Mouse (Mus musculus) lung, embryonic 14.5 days (tissue): ENCODE measurements around the gene Cops9. TPM values are rescaled to one million over a fixed set of nuclear protein-coding genes. Genes with fewer than 3 reads are reported as not detected.

ENCODE experiments used
- ATAC-seq: fragments of 200-750 bp; cut with Nextera tagmentation; 2 replicates; pipeline ENCODE4 v1.8.0; 2017; ENCODE audit warnings: mild to moderate bottlenecking, moderate TSS enrichment, moderate library complexity; ENCODE audit not compliant: insufficient read depth
- DNase-seq: peaks from one replicate; pipeline ENCODE4 v3.0.0-alpha.2; 2015
- H3K27ac ChIP-seq: fragments of 300-500 bp; sonication (generic); 2 replicates; pipeline ENCODE4 v1.5.1; 2014; ENCODE audit warnings: low read depth, mild to moderate bottlenecking, moderate library complexity
- H3K27me3 ChIP-seq: fragments of 300-500 bp; sonication (generic); 2 replicates; pipeline ENCODE4 v1.6.1; 2014; ENCODE audit warnings: low read length, control low read depth; ENCODE audit not compliant: insufficient read depth
- H3K36me3 ChIP-seq: fragments of 300-500 bp; sonication (generic); 2 replicates; pipeline ENCODE4 v1.6.1; 2014; ENCODE audit warnings: control low read depth; ENCODE audit not compliant: insufficient read depth
- H3K4me1 ChIP-seq: fragments of 300-500 bp; sonication (generic); 2 replicates; pipeline ENCODE4 v1.6.1; 2014; ENCODE audit warnings: antibody characterized with exemption, control low read depth; ENCODE audit not compliant: insufficient read depth
- H3K4me2 ChIP-seq: fragments of 300-500 bp; sonication (generic); 2 replicates; pipeline ENCODE4 v1.6.1; 2014; ENCODE audit warnings: mild to moderate bottlenecking
- H3K4me3 ChIP-seq: fragments of 300-500 bp; sonication (generic); 2 replicates; pipeline ENCODE4 v1.5.1; 2014; ENCODE audit warnings: low read depth, low read length
- H3K9ac ChIP-seq: fragments of 300-500 bp; sonication (generic); 2 replicates; pipeline ENCODE4 v1.6.1; 2014
- H3K9me3 ChIP-seq: fragments of 300-500 bp; sonication (generic); 2 replicates; pipeline ENCODE4 v1.6.1; 2016; ENCODE audit warnings: low read depth, low read length, control low read depth
- CTCF ChIP-seq: IDR thresholded peaks from 2 replicates; pipeline ENCODE4 v1.5.1; 2016; ENCODE audit warnings: antibody characterized with exemption, low read depth
- WGBS: fragments of 180-500 bp; shearing (Covaris S2); extraction: QIAGEN DNeasy Blood & Tissue Kit; methylation state at CpG from one replicate; pipeline ENCODE4 v1.1.7; 2014; 5-methylcytosine and 5-hydroxymethylcytosine counted together
- polyA plus RNA-seq: library from polyadenylated mRNA; unstranded; fragments of >200 nt; fragmentation: Nextera tagmentation; extraction: Ambion mirVana; gene quantifications from 2 replicates; pipeline ENCODE4 v1.2.1, GENCODE M21; 2014

Cops9 gene
- polyA plus RNA-seq, 1 experiment from 2014 or later: 391 TPM

DNA sequence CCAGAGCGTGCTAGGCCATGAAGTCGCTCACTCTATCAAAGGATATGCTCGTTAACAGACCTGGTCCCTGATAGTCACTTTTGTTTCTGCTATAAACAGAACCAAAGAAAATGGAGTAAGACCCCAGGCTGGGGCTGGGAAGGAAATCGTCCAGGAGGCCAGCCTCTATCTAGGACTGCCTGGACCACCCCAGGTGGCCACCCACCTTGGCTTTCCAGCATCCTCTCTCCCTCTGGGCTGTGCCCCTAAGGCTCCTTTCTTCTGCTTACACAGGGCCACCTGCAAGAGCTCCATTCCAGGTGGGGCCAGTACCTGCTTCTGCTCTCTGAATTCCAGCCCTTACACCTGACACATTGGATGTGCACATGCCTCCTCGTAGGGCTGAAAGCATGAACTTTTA, 9.6 kb downstream of the Cops9 start:
- no peak for TF ChIP-seq CTCF
- Histone ChIP-seq H3K9ac (no peak overlapping the region), H3K4me3 (no peak overlapping the region), H3K4me2 (no peak overlapping the region), H3K27me3 (no peaks in the 10 kb centered on the region), H3K36me3 (peaks cover 16% of the 10 kb centered on the region), H3K9me3 (no peaks in the 10 kb centered on the region), H3K27ac (no peak overlapping the region), H3K4me1 (no peaks in the 10 kb centered on the region)
- WGBS: 73% methylated on average over 5 of the region's 5 CpGs
- ATAC-seq: no peak
- DNase-seq: no peak

DNA sequence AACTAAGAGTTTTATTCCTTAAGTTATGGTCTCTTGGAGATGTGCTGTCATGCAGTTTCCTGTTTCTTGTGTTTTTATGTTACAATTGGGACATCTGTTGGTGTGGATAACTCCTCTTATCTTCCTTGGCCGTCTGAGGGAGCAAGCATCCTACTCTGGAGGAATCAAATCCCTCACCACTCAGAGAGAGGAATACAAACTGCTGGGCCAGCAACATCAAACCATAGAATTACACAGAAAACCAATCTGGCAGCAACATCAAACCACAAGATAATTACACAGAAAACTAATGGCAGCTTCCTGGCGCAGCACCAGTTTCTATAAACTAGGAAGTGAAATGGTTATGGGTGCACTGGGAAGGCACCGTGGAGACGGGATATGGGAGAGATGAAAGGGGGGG, 13.6 kb downstream of the Cops9 start:
- Histone ChIP-seq H3K27me3 (no peaks in the 10 kb centered on the region), H3K4me3 (no peak overlapping the region), H3K9ac (no peak overlapping the region; the same call in 1 of the 2 replicates), H3K9me3 (no peaks in the 10 kb centered on the region), H3K36me3 (no peaks in the 10 kb centered on the region), H3K27ac (no peak overlapping the region), H3K4me2 (no peak overlapping the region), H3K4me1 (no peaks in the 10 kb centered on the region)
- WGBS: 41% methylated on average over 4 of the region's 4 CpGs
- 0 out of 2 replicates have a peak, but pooled peaks have one; percentile 60 for ATAC-seq
- peak; percentile 71 for DNase-seq
- no peak for TF ChIP-seq CTCF

GRCm38 (mm10) chr1:92618360-92618759, 23.4 kb downstream of the Cops9 start:
- no peak for TF ChIP-seq CTCF
- ATAC-seq: no peak
- no peaks in the 10 kb centered on the region for H3K9me3 ChIP-seq
- no peak overlapping the region for H3K4me2 ChIP-seq
- no peak for DNase-seq
- H3K27me3 ChIP-seq: no peaks in the 10 kb centered on the region
- H3K27ac ChIP-seq: no peak overlapping the region
- no peak overlapping the region for H3K9ac ChIP-seq
- no peaks in the 10 kb centered on the region for H3K36me3 ChIP-seq
- no peak overlapping the region for H3K4me3 ChIP-seq
- H3K4me1 ChIP-seq: no peaks in the 10 kb centered on the region
- WGBS: 36% methylated on average over 4 of the region's 4 CpGs

- TF ChIP-seq CTCF: no peak
- ATAC-seq: no peak
Observed at GRCm38 (mm10) chr1:92617488-92617887, 24.3 kb downstream of the Cops9 start, which contains the start of gene Olfr12. Gene Olfr12 (plus strand): TSS chr1:92617788.

DNA sequence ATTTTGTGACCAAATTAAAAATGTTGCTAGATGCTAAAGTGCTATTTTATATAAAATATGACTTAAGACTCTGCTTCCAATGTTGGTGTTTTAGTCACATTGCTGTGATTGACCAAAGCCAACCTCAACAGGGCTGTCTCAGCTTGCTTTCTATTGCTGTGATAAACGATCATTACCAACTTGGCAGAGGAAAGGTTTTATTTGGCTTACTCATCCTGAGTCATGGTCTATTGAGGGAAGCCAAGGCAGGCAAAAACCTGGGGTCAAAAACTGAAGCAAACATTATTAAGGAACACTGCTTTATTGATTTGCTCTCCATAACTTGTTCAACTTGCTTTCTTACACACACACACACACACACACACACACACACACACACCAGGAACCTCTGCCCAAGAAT, 25.7 kb downstream of the Cops9 start:
- H3K27me3 ChIP-seq: no peaks in the 10 kb centered on the region
- ATAC-seq: no peak
- no peaks in the 10 kb centered on the region for H3K9me3 ChIP-seq
- no peaks in the 10 kb centered on the region for H3K4me1 ChIP-seq
- no peak overlapping the region for H3K9ac ChIP-seq
- TF ChIP-seq CTCF: no peak
- no peak for DNase-seq
- WGBS: 79% methylated on average over 1 of the region's 1 CpGs
- no peak overlapping the region for H3K4me2 ChIP-seq
- no peaks in the 10 kb centered on the region for H3K36me3 ChIP-seq
- H3K27ac ChIP-seq: no peak overlapping the region
- no peak overlapping the region for H3K4me3 ChIP-seq

More at GRCm38 (mm10) chr1:92617488-92617887, 24.3 kb downstream of the Cops9 start, which contains the start of gene Olfr12:
- H3K27me3 ChIP-seq: no peaks in the 10 kb centered on the region
- no peak for DNase-seq
- H3K9me3 ChIP-seq: no peaks in the 10 kb centered on the region
- no peak within 1 kb of the TSS for H3K4me3 ChIP-seq
- H3K4me2 ChIP-seq: no peak within 1 kb of the TSS
- no peaks in the 10 kb centered on the region for H3K36me3 ChIP-seq
- H3K4me1 ChIP-seq: no peaks in the 10 kb centered on the region
- H3K27ac ChIP-seq: no peak within 1 kb of the TSS
- H3K9ac ChIP-seq: no peak within 1 kb of the TSS
- 60% methylated on average over 2 of the region's 2 CpGs for WGBS

DNA sequence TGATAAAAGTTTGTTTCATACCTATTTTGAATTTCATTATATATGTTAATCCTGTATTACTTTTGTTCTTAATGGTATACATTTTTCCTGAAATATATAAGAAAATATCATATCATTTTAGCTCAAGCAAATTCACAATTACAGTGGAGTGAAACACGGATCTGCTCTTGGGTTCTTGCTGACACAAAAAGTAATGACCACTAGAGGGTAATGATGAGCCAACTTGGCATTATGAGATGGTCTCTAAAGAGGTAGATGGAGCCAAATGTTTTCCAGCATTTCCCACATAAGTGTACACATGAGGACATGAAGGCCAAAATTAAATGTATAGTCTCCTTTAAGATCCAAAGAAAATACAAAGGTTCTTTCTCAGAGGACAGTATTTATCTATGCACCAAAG, 27.3 kb downstream of the Cops9 start:
- Histone ChIP-seq H3K27ac (no peak overlapping the region), H3K9me3 (no peaks in the 10 kb centered on the region), H3K4me2 (no peak overlapping the region), H3K36me3 (no peaks in the 10 kb centered on the region), H3K4me1 (no peaks in the 10 kb centered on the region), H3K27me3 (no peaks in the 10 kb centered on the region), H3K4me3 (no peak overlapping the region), H3K9ac (no peak overlapping the region)
- DNase-seq (peak; percentile 71), ATAC-seq (no peak)
- peak; percentile 59 for TF ChIP-seq CTCF
- 20% methylated on average over 1 of the region's 1 CpGs for WGBS

- Histone ChIP-seq H3K27ac (no peak overlapping the region), H3K36me3 (no peaks in the 10 kb centered on the region), H3K4me3 (no peak overlapping the region), H3K4me1 (no peaks in the 10 kb centered on the region), H3K9ac (no peak overlapping the region), H3K27me3 (no peaks in the 10 kb centered on the region), H3K9me3 (no peaks in the 10 kb centered on the region), H3K4me2 (no peak overlapping the region)
- TF ChIP-seq CTCF: no peak
- WGBS: 42% methylated on average over 4 of the region's 4 CpGs
- ATAC-seq (no peak), DNase-seq (no peak)
Observed at GRCm38 (mm10) chr1:92613175-92613574, 28.6 kb downstream of the Cops9 start.

- H3K9ac ChIP-seq: no peak overlapping the region
- no peak overlapping the region for H3K27ac ChIP-seq
- H3K9me3 ChIP-seq: no peaks in the 10 kb centered on the region
- no peak for ATAC-seq
- WGBS: 2% methylated on average over 5 of the region's 5 CpGs
- peak; percentile 80 for TF ChIP-seq CTCF
- peak; percentile 72 for DNase-seq
- H3K36me3 ChIP-seq: no peaks in the 10 kb centered on the region
- no peaks in the 10 kb centered on the region for H3K4me1 ChIP-seq
- H3K4me3 ChIP-seq: no peak overlapping the region
- no peaks in the 10 kb centered on the region for H3K27me3 ChIP-seq
- H3K4me2 ChIP-seq: no peak overlapping the region
Observed at GRCm38 (mm10) chr1:92611008-92611407, 30.8 kb downstream of the Cops9 start.
